Mouse (Mus musculus): Measurements from ENCODE around the gene A930004D18Rik. TPM values are rescaled to one million over a fixed set of nuclear protein-coding genes. Genes with fewer than 3 reads are reported as not detected.
"Not testable (repeated sequence)": the region's sequence is repeated elsewhere in the genome, so short reads cannot be mapped to it uniquely, and the experiment has no call there.

Gene A930004D18Rik
- polyA plus RNA-seq, 1 experiment from 2014 or later, result 8.2 TPM

GRCm38 (mm10) chr2:17978251-17978650 is 59.3 kb downstream of the A930004D18Rik start:
- not testable (repeated sequence) for H3K9me3 ChIP-seq (ENCODE audit: control insufficient read depth, low read length); H3K4me2 ChIP-seq (ENCODE audit: low read depth, low read length); H3K27ac ChIP-seq (ENCODE audit: low read depth, low read length); H3K4me3 ChIP-seq (ENCODE audit: low read depth, low read length); H3K4me1 ChIP-seq (ENCODE audit: control insufficient read depth, insufficient read depth, low read length); ATAC-seq (ENCODE audit: low read depth); H3K27me3 ChIP-seq (ENCODE audit: control insufficient read depth, insufficient read depth, low read length); H3K9ac ChIP-seq (replicated peaks; ENCODE audit: low read depth, low read length); H3K36me3 ChIP-seq (ENCODE audit: control insufficient read depth, insufficient read depth, low read length)
- 97% methylated on average over 7 of the region's 7 CpGs for WGBS

GRCm38 (mm10) chr2:17977645-17978044 is 59.9 kb downstream of the A930004D18Rik start:
- H3K9ac ChIP-seq (replicated peaks; ENCODE audit: low read depth, low read length), result not testable (repeated sequence)

GRCm38 (mm10) chr2:17975601-17976327 is 61.8 kb downstream of the A930004D18Rik start:
- no peaks in the 10 kb centered on the region for H3K4me1 ChIP-seq (ENCODE audit: control insufficient read depth, insufficient read depth, low read length)
- no peak overlapping the region for H3K4me3 ChIP-seq (ENCODE audit: low read depth, low read length)
- H3K4me2 ChIP-seq (ENCODE audit: low read depth, low read length), result no peak overlapping the region
- no peaks in the 10 kb centered on the region for H3K36me3 ChIP-seq (ENCODE audit: control insufficient read depth, insufficient read depth, low read length)
- no peak overlapping the region for H3K27ac ChIP-seq (ENCODE audit: low read depth, low read length)
- no peak overlapping the region for H3K9ac ChIP-seq (replicated peaks; ENCODE audit: low read depth, low read length)
- no peaks in the 10 kb centered on the region for H3K27me3 ChIP-seq (ENCODE audit: control insufficient read depth, insufficient read depth, low read length)
- H3K9me3 ChIP-seq (ENCODE audit: control insufficient read depth, low read length), result no peaks in the 10 kb centered on the region
- ATAC-seq (ENCODE audit: low read depth), result no peak
- WGBS, result 71% methylated on average over 4 of the region's 4 CpGs

More at GRCm38 (mm10) chr2:17977645-17978044, 59.9 kb downstream of the A930004D18Rik start:
- H3K27ac ChIP-seq (ENCODE audit: low read depth, low read length); H3K27me3 ChIP-seq (ENCODE audit: control insufficient read depth, insufficient read depth, low read length); H3K36me3 ChIP-seq (ENCODE audit: control insufficient read depth, insufficient read depth, low read length); ATAC-seq (ENCODE audit: low read depth); H3K9me3 ChIP-seq (ENCODE audit: control insufficient read depth, low read length); H3K4me3 ChIP-seq (ENCODE audit: low read depth, low read length); H3K4me1 ChIP-seq (ENCODE audit: control insufficient read depth, insufficient read depth, low read length); H3K4me2 ChIP-seq (ENCODE audit: low read depth, low read length): not testable (repeated sequence)

Small RNA genes within 50 kb of the gene (microRNA-seq; reads per million reads assigned to microRNA genes)
- gene Mir7655, result 3.1 reads per million, percentile 3 among the genes with 10 or more reads in this experiment

Other genes starting within 250 kb of the A930004D18Rik start
- gene H2al2a, start 40.8 kb downstream of the A930004D18Rik start, polyA plus RNA-seq (2014; fragmentation: Nextera tagmentation; extraction: Ambion mirVana), result not detected in 2 replicates
- 3.9 and 5.3 TPM in 2 replicates for gene Skida1, start 11.3 kb upstream of the A930004D18Rik start, polyA plus RNA-seq (2014; fragmentation: Nextera tagmentation; extraction: Ambion mirVana)
- gene Mllt10, start 17.5 kb upstream of the A930004D18Rik start, polyA plus RNA-seq (2014; fragmentation: Nextera tagmentation; extraction: Ambion mirVana), result 34.6 and 36.5 TPM in 2 replicates